Mouse (Mus musculus): Measurements from ENCODE around the gene Syf2. TPM values are rescaled to one million over a fixed set of nuclear protein-coding genes. Genes with fewer than 3 reads are reported as not detected.

The Syf2 gene
- polyA plus RNA-seq (2014; fragmentation: Nextera tagmentation; extraction: Ambion mirVana): 52.2 and 54.9 TPM in 2 replicates

GRCm38 (mm10) chr4:134930684-134931481, at the start of gene Syf2:
Syf2 (plus strand) TSS chr4:134930898.
- peak; percentile 90 for ATAC-seq (ENCODE audit: insufficient number of reproducible peaks, insufficient read depth, low FRiP score, low read depth)
- peaks cover 0 to 16% of the 10 kb centered on the region in 2 experiments; a peak in 3 of 4 replicates for H3K4me1 ChIP-seq (ENCODE audit: control insufficient read depth in 2 of 2, insufficient read depth in 2 of 2, low read length in 2 of 2)
- H3K27ac ChIP-seq (replicated peaks in 1 of 2; ENCODE audit: control insufficient read depth in 1 of 2, insufficient read depth in 1 of 2, low read depth in 2 of 2, low read length in 2 of 2): peak within 1 kb of the TSS; percentile 65 to 72
- no peaks in the 10 kb centered on the region for H3K27me3 ChIP-seq (ENCODE audit: control insufficient read depth, insufficient read depth, low read length)
- H3K4me3 ChIP-seq (ENCODE audit: control insufficient read depth in 1 of 2, insufficient read depth in 1 of 2, low read depth in 1 of 2, low read length in 2 of 2): peak within 1 kb of the TSS; percentile 81 to 93
- under 1% methylated on average over 68 of the region's 68 CpGs for WGBS
- H3K36me3 ChIP-seq (ENCODE audit: control insufficient read depth, insufficient read depth, low read length): peaks cover 67% of the 10 kb centered on the region
- H3K9me3 ChIP-seq (ENCODE audit: control insufficient read depth, low read length): no peaks in the 10 kb centered on the region
- peak within 1 kb of the TSS; percentile 83 for H3K9ac ChIP-seq (ENCODE audit: low read length)
- peak within 1 kb of the TSS; percentile 83 for H3K4me2 ChIP-seq (ENCODE audit: low read length)

GRCm38 (mm10) chr4:134883266-134883665, 47.4 kb upstream of the Syf2 start:
- Histone ChIP-seq H3K36me3 (ENCODE audit: control insufficient read depth, insufficient read depth, low read length) (no peaks in the 10 kb centered on the region), H3K4me1 (ENCODE audit: control insufficient read depth in 2 of 2, insufficient read depth in 2 of 2, low read length in 2 of 2) (peaks cover 15 to 16% of the 10 kb centered on the region in 2 experiments; a peak in 3 of 4 replicates), H3K9me3 (ENCODE audit: control insufficient read depth, low read length) (no peaks in the 10 kb centered on the region), H3K4me2 (ENCODE audit: low read length) (no peak overlapping the region), H3K9ac (ENCODE audit: low read length) (no peak overlapping the region), H3K4me3 (ENCODE audit: control insufficient read depth in 1 of 2, insufficient read depth in 1 of 2, low read depth in 1 of 2, low read length in 2 of 2) (no peak overlapping the region), H3K27ac (replicated peaks in 1 of 2; ENCODE audit: control insufficient read depth in 1 of 2, insufficient read depth in 1 of 2, low read depth in 2 of 2, low read length in 2 of 2) (peak overlapping the region in 1 of 2 experiments; percentile 41; a peak in 2 of 4 replicates), H3K27me3 (ENCODE audit: control insufficient read depth, insufficient read depth, low read length) (no peaks in the 10 kb centered on the region)
- WGBS: 32% methylated on average over 7 of the region's 7 CpGs
- ATAC-seq (ENCODE audit: insufficient number of reproducible peaks, insufficient read depth, low FRiP score, low read depth): no peak

- no peak overlapping the region for H3K4me3 ChIP-seq (ENCODE audit: control insufficient read depth in 1 of 2, insufficient read depth in 1 of 2, low read depth in 1 of 2, low read length in 2 of 2)
- H3K27ac ChIP-seq (replicated peaks in 1 of 2; ENCODE audit: control insufficient read depth in 1 of 2, insufficient read depth in 1 of 2, low read depth in 2 of 2, low read length in 2 of 2): peak overlapping the region; percentile 38 to 41
- WGBS: 54% methylated on average over 10 of the region's 10 CpGs
- H3K9me3 ChIP-seq (ENCODE audit: control insufficient read depth, low read length): 0 out of 2 replicates have a peak, but pooled peaks cover 1% of the 10 kb centered on the region
- ATAC-seq (ENCODE audit: insufficient number of reproducible peaks, insufficient read depth, low FRiP score, low read depth): peak; percentile 66
- peaks cover 15 to 16% of the 10 kb centered on the region in 2 experiments; a peak in 3 of 4 replicates for H3K4me1 ChIP-seq (ENCODE audit: control insufficient read depth in 2 of 2, insufficient read depth in 2 of 2, low read length in 2 of 2)
- no peak overlapping the region for H3K9ac ChIP-seq (ENCODE audit: low read length)
- no peaks in the 10 kb centered on the region for H3K36me3 ChIP-seq (ENCODE audit: control insufficient read depth, insufficient read depth, low read length)
- H3K4me2 ChIP-seq (ENCODE audit: low read length): no peak overlapping the region
- H3K27me3 ChIP-seq (ENCODE audit: control insufficient read depth, insufficient read depth, low read length): no peaks in the 10 kb centered on the region
Observed at GRCm38 (mm10) chr4:134883808-134884207, 46.9 kb upstream of the Syf2 start.

DNA sequence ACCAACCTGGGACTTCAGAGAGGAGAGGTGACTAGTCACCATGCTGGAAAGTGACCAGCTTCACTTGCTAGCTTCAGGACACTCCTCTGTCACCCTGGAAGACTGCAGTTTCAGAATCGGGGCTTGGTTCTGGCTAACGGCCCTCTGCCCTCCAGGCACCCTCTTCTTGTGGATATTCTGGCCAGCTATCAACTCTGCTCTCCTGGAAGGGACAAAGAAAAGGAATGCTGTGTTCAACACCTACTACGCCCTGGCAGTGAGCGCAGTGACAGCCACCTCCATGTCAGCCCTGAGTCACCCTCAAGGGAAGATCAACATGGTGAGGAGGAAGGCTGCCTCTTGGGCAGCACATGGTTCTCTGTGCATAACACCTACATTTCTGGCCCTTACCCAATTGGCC, 46.3 kb upstream of the Syf2 start:
- WGBS: 65% methylated on average over 4 of the region's 4 CpGs
- Histone ChIP-seq H3K4me1 (ENCODE audit: control insufficient read depth in 2 of 2, insufficient read depth in 2 of 2, low read length in 2 of 2) (peaks cover 15 to 16% of the 10 kb centered on the region in 2 experiments; a peak in 3 of 4 replicates), H3K27me3 (ENCODE audit: control insufficient read depth, insufficient read depth, low read length) (no peaks in the 10 kb centered on the region), H3K36me3 (ENCODE audit: control insufficient read depth, insufficient read depth, low read length) (no peaks in the 10 kb centered on the region), H3K4me2 (ENCODE audit: low read length) (no peak overlapping the region), H3K4me3 (ENCODE audit: control insufficient read depth in 1 of 2, insufficient read depth in 1 of 2, low read depth in 1 of 2, low read length in 2 of 2) (no peak overlapping the region), H3K27ac (replicated peaks in 1 of 2; ENCODE audit: control insufficient read depth in 1 of 2, insufficient read depth in 1 of 2, low read depth in 2 of 2, low read length in 2 of 2) (peak overlapping the region; percentile 38 to 41), H3K9me3 (ENCODE audit: control insufficient read depth, low read length) (0 out of 2 replicates have a peak, but pooled peaks cover 5% of the 10 kb centered on the region), H3K9ac (ENCODE audit: low read length) (no peak overlapping the region)
- ATAC-seq (ENCODE audit: insufficient number of reproducible peaks, insufficient read depth, low FRiP score, low read depth): no peak

DNA sequence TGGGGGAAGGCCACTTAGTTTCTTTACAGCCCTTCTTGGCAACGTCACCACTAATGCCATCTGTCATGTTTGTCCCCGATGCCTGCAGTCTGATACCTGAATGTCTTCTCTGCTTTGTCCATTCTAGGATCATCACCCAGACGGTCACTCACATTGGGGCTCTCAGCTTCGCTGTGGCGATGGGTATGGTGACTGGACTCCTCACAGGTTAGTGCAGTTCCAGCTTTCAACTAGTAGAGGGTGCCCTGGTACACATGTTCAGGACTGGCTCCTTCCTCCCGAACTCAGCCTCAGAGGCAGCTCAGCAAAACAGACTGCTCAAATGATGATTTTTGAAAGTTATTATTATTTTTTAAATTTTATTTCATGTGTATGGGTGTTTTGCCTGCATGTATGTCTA, 38.6 kb upstream of the Syf2 start:
- Histone ChIP-seq H3K9me3 (ENCODE audit: control insufficient read depth, low read length) (0 out of 2 replicates have a peak, but pooled peaks cover 5% of the 10 kb centered on the region), H3K27ac (replicated peaks in 1 of 2; ENCODE audit: control insufficient read depth in 1 of 2, insufficient read depth in 1 of 2, low read depth in 2 of 2, low read length in 2 of 2) (no peak overlapping the region), H3K36me3 (ENCODE audit: control insufficient read depth, insufficient read depth, low read length) (peaks cover 16% of the 10 kb centered on the region), H3K4me1 (ENCODE audit: control insufficient read depth in 2 of 2, insufficient read depth in 2 of 2, low read length in 2 of 2) (no peaks in the 10 kb centered on the region), H3K4me3 (ENCODE audit: control insufficient read depth in 1 of 2, insufficient read depth in 1 of 2, low read depth in 1 of 2, low read length in 2 of 2) (no peak overlapping the region), H3K4me2 (ENCODE audit: low read length) (no peak overlapping the region), H3K9ac (ENCODE audit: low read length) (no peak overlapping the region), H3K27me3 (ENCODE audit: control insufficient read depth, insufficient read depth, low read length) (no peaks in the 10 kb centered on the region)
- WGBS: 68% methylated on average over 6 of the region's 6 CpGs
- no peak for ATAC-seq (ENCODE audit: insufficient number of reproducible peaks, insufficient read depth, low FRiP score, low read depth)

GRCm38 (mm10) chr4:134897256-134897655, 33.4 kb upstream of the Syf2 start:
- Histone ChIP-seq H3K4me3 (ENCODE audit: control insufficient read depth in 1 of 2, insufficient read depth in 1 of 2, low read depth in 1 of 2, low read length in 2 of 2) (no peak overlapping the region), H3K36me3 (ENCODE audit: control insufficient read depth, insufficient read depth, low read length) (peaks cover 65% of the 10 kb centered on the region), H3K4me2 (ENCODE audit: low read length) (no peak overlapping the region), H3K9ac (ENCODE audit: low read length) (no peak overlapping the region), H3K27ac (replicated peaks in 1 of 2; ENCODE audit: control insufficient read depth in 1 of 2, insufficient read depth in 1 of 2, low read depth in 2 of 2, low read length in 2 of 2) (no peak overlapping the region), H3K9me3 (ENCODE audit: control insufficient read depth, low read length) (no peaks in the 10 kb centered on the region), H3K4me1 (ENCODE audit: control insufficient read depth in 2 of 2, insufficient read depth in 2 of 2, low read length in 2 of 2) (no peaks in the 10 kb centered on the region), H3K27me3 (ENCODE audit: control insufficient read depth, insufficient read depth, low read length) (no peaks in the 10 kb centered on the region)
- no peak for ATAC-seq (ENCODE audit: insufficient number of reproducible peaks, insufficient read depth, low FRiP score, low read depth)
- WGBS: 98% methylated on average over 6 of the region's 6 CpGs

DNA sequence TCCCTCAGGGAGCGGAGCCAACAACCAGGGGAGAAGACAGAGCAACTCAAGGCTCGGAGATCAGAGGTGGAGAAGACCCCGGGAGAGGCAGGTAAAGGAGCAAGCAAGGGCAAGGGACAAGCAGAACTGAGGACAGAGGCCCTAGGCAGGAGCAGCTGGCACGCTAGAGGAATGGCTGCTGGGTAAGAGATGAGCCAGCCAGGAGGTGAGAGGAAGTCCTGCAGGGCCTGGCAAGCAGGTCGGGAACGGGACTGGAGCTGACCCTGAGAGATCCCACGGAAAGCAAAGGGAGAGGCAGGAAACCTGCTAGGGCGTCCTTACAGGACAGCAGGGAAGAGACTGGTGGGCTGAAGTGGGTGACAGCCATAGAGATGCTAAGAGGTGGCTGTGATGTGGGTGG, 29.6 kb upstream of the Syf2 start:
- H3K27me3 ChIP-seq (ENCODE audit: control insufficient read depth, insufficient read depth, low read length): no peaks in the 10 kb centered on the region
- H3K9ac ChIP-seq (ENCODE audit: low read length): no peak overlapping the region
- H3K4me3 ChIP-seq (ENCODE audit: control insufficient read depth in 1 of 2, insufficient read depth in 1 of 2, low read depth in 1 of 2, low read length in 2 of 2): no peak overlapping the region
- H3K9me3 ChIP-seq (ENCODE audit: control insufficient read depth, low read length): no peaks in the 10 kb centered on the region
- ATAC-seq (ENCODE audit: insufficient number of reproducible peaks, insufficient read depth, low FRiP score, low read depth): no peak
- no peak overlapping the region for H3K4me2 ChIP-seq (ENCODE audit: low read length)
- H3K27ac ChIP-seq (replicated peaks in 1 of 2; ENCODE audit: control insufficient read depth in 1 of 2, insufficient read depth in 1 of 2, low read depth in 2 of 2, low read length in 2 of 2): no peak overlapping the region
- WGBS: 86% methylated on average over 8 of the region's 8 CpGs
- H3K36me3 ChIP-seq (ENCODE audit: control insufficient read depth, insufficient read depth, low read length): peaks cover 98% of the 10 kb centered on the region
- no peaks in the 10 kb centered on the region for H3K4me1 ChIP-seq (ENCODE audit: control insufficient read depth in 2 of 2, insufficient read depth in 2 of 2, low read length in 2 of 2)

Data from heart, embryonic 14.5 days (tissue).